Mouse (Mus musculus): ENCODE results near the gene Pja2.

GRCm38 (mm10) chr17:64331291-64331897, 322 bp downstream of the Pja2 start:
- no peak for TF ChIP-seq CTCF (IDR thresholded peaks at IDR 0.05; ENCODE audit: low read depth)
- TF ChIP-seq EP300 (IDR thresholded peaks at IDR 0.05; ENCODE audit: low read depth), result no peak
